27 mouse cellular contexts compared by ENCODE assay signal in the genomic region with DNA sequence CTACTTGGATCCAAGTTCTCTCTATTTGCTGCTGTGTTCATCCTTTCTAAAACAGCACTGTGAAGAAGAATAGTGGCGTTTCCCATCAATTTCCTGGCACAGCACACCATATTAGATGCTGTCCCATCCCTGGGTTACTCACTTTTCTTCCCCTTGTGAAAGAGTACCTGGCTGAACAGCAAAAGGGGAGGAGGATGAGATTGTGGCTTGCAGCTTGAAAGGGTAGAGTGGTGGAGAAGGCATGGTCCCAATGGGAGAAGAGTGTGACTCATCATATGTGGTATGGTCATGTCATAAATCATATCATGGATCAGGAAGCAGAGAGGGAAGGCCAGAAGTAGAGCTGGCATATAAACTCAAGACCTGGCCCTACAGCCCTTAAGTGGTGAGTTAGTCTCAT.
A peak's percentile ranks its signal among the peaks of the same experiment; 100 is the strongest.
DNase-seq lines count a peak whose midpoint lies in the region; ATAC-seq and TF ChIP-seq lines count a peak whose summit lies in the region.
"Had no signal": no experiment of that assay in that cellular context is flagged by ENCODE, and none has a peak within 500 bp of the region (broad histone marks: within the 10 kb centered on the region; RNA-seq: fewer than 3 reads in every experiment).

No protein-coding gene starts in this region.

- H3K27ac ChIP-seq in intestine, embryonic 15.5 days: no peak overlapping the region
- no peak overlapping the region for H3K27ac ChIP-seq in intestine, postnatal 0 days (ENCODE audit: low read depth, low read length)
- H3K27ac ChIP-seq in intestine, embryonic 16.5 days (ENCODE audit: low read length): no peak overlapping the region
- H3K27ac ChIP-seq: gastrocnemius, adult 2 months; heart, embryonic 15.5 days; hindbrain, embryonic 10.5 days; hindbrain, embryonic 13.5 days had no signal

- 81% methylated on average over 1 of the region's 1 CpGs for WGBS in intestine, embryonic 15.5 days
- 84% methylated on average over 1 of the region's 1 CpGs for WGBS in intestine, postnatal 0 days
- WGBS in intestine, embryonic 16.5 days: 92% methylated on average over 1 of the region's 1 CpGs

- no peak for TF ChIP-seq CTCF in intestine, postnatal 0 days (IDR thresholded peaks at IDR 0.05; ENCODE audit: low read depth)
- TF ChIP-seq CTCF in C2C12 (IDR thresholded peaks at IDR 0.05; ENCODE audit: control insufficient read depth, insufficient read depth, insufficient read length): no peak

- H3K9ac ChIP-seq in intestine, embryonic 15.5 days: no peak overlapping the region
- no peak overlapping the region for H3K9ac ChIP-seq in intestine, postnatal 0 days (ENCODE audit: low read depth, low read length)
- no peak overlapping the region for H3K9ac ChIP-seq in intestine, embryonic 16.5 days (ENCODE audit: low read depth, low read length)
- H3K9ac ChIP-seq: forebrain, postnatal 0 days; heart, embryonic 12.5 days; heart, embryonic 15.5 days; hindbrain, embryonic 13.5 days had no signal

- no peak overlapping the region for H3K4me3 ChIP-seq in intestine, embryonic 15.5 days (replicated peaks)
- no peak overlapping the region for H3K4me3 ChIP-seq in intestine, postnatal 0 days (ENCODE audit: low read depth, low read length)
- H3K4me3 ChIP-seq in C2C12 (ENCODE audit: insufficient read depth, poor library complexity, severe bottlenecking): no peak overlapping the region
- no peak overlapping the region for H3K4me3 ChIP-seq in intestine, embryonic 16.5 days (ENCODE audit: low read length)
- H3K4me3 ChIP-seq: gastrocnemius, adult 2 months; heart, embryonic 12.5 days; heart, embryonic 15.5 days; hindbrain, embryonic 10.5 days; hindbrain, embryonic 13.5 days had no signal

- no peak overlapping the region for H3K4me2 ChIP-seq in intestine, embryonic 15.5 days (replicated peaks)
- no peak overlapping the region for H3K4me2 ChIP-seq in intestine, postnatal 0 days (replicated peaks; ENCODE audit: low read depth)
- no peak overlapping the region for H3K4me2 ChIP-seq in intestine, embryonic 16.5 days (ENCODE audit: low read depth, low read length)
- H3K4me2 ChIP-seq: heart, embryonic 12.5 days; heart, embryonic 15.5 days; hindbrain, embryonic 13.5 days had no signal

- intact Hi-C loops in gastrocnemius, postnatal 14 days (cut with DNase I; ENCODE audit: low total_unique reads): no loop called here

- H3K79me2 ChIP-seq in C2C12 (ENCODE audit: control insufficient read depth, insufficient read depth): no peaks in the 10 kb centered on the region

- H3K79me3 ChIP-seq in C2C12 (ENCODE audit: low read depth): no peaks in the 10 kb centered on the region

- no peaks in the 10 kb centered on the region for H3K27me3 ChIP-seq in intestine, embryonic 15.5 days (replicated peaks)
- H3K27me3 ChIP-seq in intestine, postnatal 0 days (replicated peaks; ENCODE audit: control insufficient read depth, insufficient read depth, low read length): no peaks in the 10 kb centered on the region
- no peaks in the 10 kb centered on the region for H3K27me3 ChIP-seq in C2C12 (ENCODE audit: control insufficient read depth, insufficient read depth, insufficient read length)
- no peaks in the 10 kb centered on the region for H3K27me3 ChIP-seq in intestine, embryonic 16.5 days (replicated peaks; ENCODE audit: control insufficient read depth, insufficient read depth, low read length)
- H3K27me3 ChIP-seq: CH12.LX; heart, embryonic 12.5 days; hindbrain, embryonic 13.5 days had no signal

- peak; percentile 45; the same call in 1 of the 2 replicates for ATAC-seq in intestine, embryonic 15.5 days
- no peak for ATAC-seq in intestine, postnatal 0 days
- ATAC-seq in intestine, embryonic 16.5 days: 0 out of 2 replicates have a peak, but pooled peaks have one; percentile 42
- ATAC-seq: activated CD4-positive, CD25-positive, alpha-beta regulatory T cell, adult 4 months; forebrain, embryonic 14.5 days; forebrain, postnatal 0 days; hindbrain, embryonic 16.5 days had no signal

- no peaks in the 10 kb centered on the region for H3K36me3 ChIP-seq in intestine, embryonic 15.5 days
- no peaks in the 10 kb centered on the region for H3K36me3 ChIP-seq in intestine, postnatal 0 days (ENCODE audit: control insufficient read depth, insufficient read depth)
- no peaks in the 10 kb centered on the region for H3K36me3 ChIP-seq in C2C12 (ENCODE audit: control insufficient read depth, insufficient read depth)
- no peaks in the 10 kb centered on the region for H3K36me3 ChIP-seq in intestine, embryonic 16.5 days (ENCODE audit: control insufficient read depth, insufficient read depth, low read length)
- H3K36me3 ChIP-seq: G1E; heart, embryonic 12.5 days; heart, embryonic 15.5 days; hindbrain, embryonic 10.5 days; hindbrain, embryonic 13.5 days had no signal

- no peak overlapping the region for H3ac ChIP-seq in C2C12 (ENCODE audit: control insufficient read depth, insufficient read length, low read depth)

- DNase-seq in 3134 (ENCODE audit: extremely low read depth, insufficient read length, low spot score): peak; percentile 51
- DNase-seq in spleen, adult 18-20 months: no peak
- DNase-seq in gastrocnemius, postnatal 14 days: no peak
- DNase-seq: adrenal gland, adult 8-10 months; adrenal gland, postnatal 25 days; cerebellum, adult 18-20 months; cerebellum, adult 9-10 months; cerebellum, postnatal 14 days; forebrain, postnatal 0 days; gastrocnemius, adult 2 months; gastrocnemius, postnatal 25 days; heart, adult 18-20 months; heart, postnatal 10 days; heart, postnatal 36 days had no signal

- H3K9me3 ChIP-seq in intestine, embryonic 15.5 days: no peaks in the 10 kb centered on the region
- no peaks in the 10 kb centered on the region for H3K9me3 ChIP-seq in intestine, postnatal 0 days (ENCODE audit: control insufficient read depth)
- H3K9me3 ChIP-seq in intestine, embryonic 16.5 days (ENCODE audit: control insufficient read depth, low read length): no peaks in the 10 kb centered on the region
- H3K9me3 ChIP-seq: heart, embryonic 12.5 days; heart, embryonic 15.5 days; hindbrain, embryonic 10.5 days; hindbrain, embryonic 13.5 days had no signal

- H3K4me1 ChIP-seq in intestine, embryonic 15.5 days (replicated peaks): no peaks in the 10 kb centered on the region
- H3K4me1 ChIP-seq in intestine, postnatal 0 days (replicated peaks; ENCODE audit: control insufficient read depth, insufficient read depth, low read length): no peaks in the 10 kb centered on the region
- no peaks in the 10 kb centered on the region for H3K4me1 ChIP-seq in intestine, embryonic 16.5 days (ENCODE audit: control insufficient read depth, insufficient read depth, low read length)
- H3K4me1 ChIP-seq: heart, embryonic 12.5 days; heart, embryonic 15.5 days had no signal

TF ChIP-seq in C2C12, 6 proteins besides CTCF, POLR2A, EP300 and RAD21:
- TF ChIP-seq USF1 (IDR thresholded peaks at IDR 0.05; ENCODE audit: low read depth) (no peak), MAX (IDR thresholded peaks at IDR 0.05) (no peak), MYOD1 (IDR thresholded peaks at IDR 0.05; ENCODE audit: control insufficient read depth, insufficient read length, low read depth) (no peak), FOSL1 (IDR thresholded peaks at IDR 0.05; ENCODE audit: insufficient read depth, low read length, poor library complexity, severe bottlenecking) (peak; percentile 32), CEBPB (IDR thresholded peaks at IDR 0.05; ENCODE audit: low read depth) (peak; percentile 39)
